9 mouse cellular contexts compared by ENCODE assay signal in the genomic region with DNA sequence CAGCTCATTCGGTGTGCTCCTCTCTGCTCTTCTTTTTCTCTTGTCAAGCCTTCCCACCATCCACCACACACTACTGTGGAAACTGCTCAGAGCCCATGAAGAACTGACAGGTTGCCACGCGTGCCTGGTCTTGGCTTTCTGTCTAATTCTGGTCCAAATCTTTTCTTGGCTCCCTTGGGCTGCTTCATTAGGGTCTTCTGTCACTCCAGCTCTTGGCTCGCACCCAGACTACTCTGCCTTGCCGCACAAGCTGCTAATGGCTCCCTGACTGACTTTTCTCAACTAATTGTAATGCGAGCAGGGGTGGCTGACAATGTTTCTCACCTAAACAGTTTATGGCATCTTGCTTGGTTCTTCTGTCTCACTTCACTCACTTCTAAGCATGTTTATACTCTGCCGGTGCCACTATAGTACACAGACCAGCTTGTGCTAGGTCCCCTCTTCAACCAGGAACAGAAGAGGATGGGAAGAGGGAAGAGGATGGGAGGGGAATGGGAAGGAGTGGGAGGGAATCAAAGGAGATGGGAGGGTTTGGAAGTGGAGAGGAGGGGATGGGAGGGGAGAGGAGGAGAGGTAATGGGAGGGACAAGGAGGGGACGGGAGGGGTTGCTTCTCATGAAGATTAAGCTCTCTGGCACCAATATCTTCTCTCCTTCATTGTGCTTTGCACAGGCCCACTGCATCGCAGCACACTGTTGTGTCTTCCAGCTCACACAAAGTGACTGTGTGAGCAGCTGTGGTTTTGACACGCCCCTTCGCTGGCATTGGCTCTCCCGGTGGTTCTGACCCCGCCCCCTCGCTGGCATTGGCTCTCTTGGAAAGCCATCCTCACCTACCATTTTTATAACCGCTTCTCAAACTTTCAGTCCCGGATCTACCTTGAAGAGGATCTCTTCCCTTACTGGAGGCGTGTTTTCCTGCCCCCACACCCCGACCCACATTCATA. TPM values are rescaled to one million over a fixed set of nuclear protein-coding genes. Genes with fewer than 3 reads are reported as not detected.
DNase-seq lines count a peak whose midpoint lies in the region; ATAC-seq and TF ChIP-seq lines count a peak whose summit lies in the region.
"Had no signal": no experiment of that assay in that cellular context is flagged by ENCODE, and none has a peak within 500 bp of the region (broad histone marks: within the 10 kb centered on the region; RNA-seq: fewer than 3 reads in every experiment).

No protein-coding gene starts in this region.

- 43% methylated on average over 17 of the region's 18 CpGs for WGBS in forebrain, embryonic 14.5 days

- no peak overlapping the region for H3K4me3 ChIP-seq in left cerebral cortex, adult 2 months
- no peak overlapping the region for H3K4me3 ChIP-seq in forebrain, embryonic 14.5 days (ENCODE audit: low read depth, low read length)
- H3K4me3 ChIP-seq in myocyte = no peak overlapping the region

- no peak for TF ChIP-seq CTCF in left cerebral cortex, adult 2 months (IDR thresholded peaks at IDR 0.05)

- H3K4me2 ChIP-seq in forebrain, embryonic 14.5 days (ENCODE audit: low read length) = no peak overlapping the region
- peak overlapping the region; percentile 24 for H3K4me2 ChIP-seq in myocyte (ENCODE audit: low read depth)

- no peaks in the 10 kb centered on the region for H3K9me3 ChIP-seq in forebrain, embryonic 14.5 days (replicated peaks; ENCODE audit: control insufficient read depth, low read length)

- H3ac ChIP-seq in myocyte (ENCODE audit: control insufficient read depth, insufficient read length) = no peak overlapping the region

- H3K27me3 ChIP-seq in forebrain, embryonic 14.5 days (replicated peaks; ENCODE audit: control insufficient read depth, insufficient read depth, low read length) = no peaks in the 10 kb centered on the region
- no peaks in the 10 kb centered on the region for H3K27me3 ChIP-seq in myocyte (ENCODE audit: control insufficient read depth, insufficient read depth, insufficient read length)

- no peak for TF ChIP-seq POLR2A in myocyte (IDR thresholded peaks at IDR 0.05; ENCODE audit: insufficient read length, low read depth)

- peaks cover 10% of the 10 kb centered on the region; the same call in 1 of the 2 replicates for H3K4me1 ChIP-seq in forebrain, embryonic 14.5 days (ENCODE audit: control insufficient read depth, insufficient read depth, low read length)

- peak; percentile 81 for ATAC-seq in forebrain, embryonic 14.5 days
- no peak for ATAC-seq in inflammation-experienced regulatory T-cells, adult 6 months

- H3K36me3 ChIP-seq in forebrain, embryonic 14.5 days (ENCODE audit: control insufficient read depth, insufficient read depth, low read length) = no peaks in the 10 kb centered on the region
- H3K36me3 ChIP-seq in myocyte (ENCODE audit: control insufficient read depth, insufficient read depth) = no peaks in the 10 kb centered on the region

- H3K79me2 ChIP-seq in myocyte (ENCODE audit: control insufficient read depth, insufficient read depth) = no peaks in the 10 kb centered on the region

- no peak overlapping the region for H3K27ac ChIP-seq in left cerebral cortex, adult 2 months
- peak overlapping the region; percentile 50; the same call in 1 of the 2 replicates for H3K27ac ChIP-seq in forebrain, embryonic 14.5 days (ENCODE audit: low read depth, low read length)

- no peak overlapping the region for H3K9ac ChIP-seq in forebrain, embryonic 14.5 days (ENCODE audit: low read length)

- peak; percentile 55 to 80 for DNase-seq in cerebellum, postnatal 14 days
- DNase-seq in cerebellum, postnatal 36 days = no peak
- peak; percentile 84 for DNase-seq in left cerebral cortex, postnatal 4 days
- DNase-seq in left cerebral cortex, adult 2 months (ENCODE audit: extremely low spot score in 1 of 2, low spot score in 2 of 2) = no peak
- DNase-seq in forebrain, embryonic 14.5 days (ENCODE audit: low spot score) = peak; percentile 88
- DNase-seq in Muller cell, postnatal 12 days (ENCODE audit: inconsistent ontology term) = no peak

- intact Hi-C loops in left cerebral cortex, postnatal 4 days (cut with DNase I) = loop anchor here (5.0 kb wide), 1 partner anchor 174 kb away; the partner anchor contains the start of gene St8sia1
- intact Hi-C loops in left cerebral cortex, adult 2 months (cut with DNase I) = no loop called here

TF ChIP-seq in myocyte, 11 proteins besides CTCF, POLR2A, EP300 and RAD21:
- no peak for TF ChIP-seq USF1 (IDR thresholded peaks at IDR 0.05; ENCODE audit: low read depth)
- TF ChIP-seq POLR2AphosphoS2 (IDR thresholded peaks at IDR 0.05; ENCODE audit: insufficient read length, low read depth) = no peak
- TF ChIP-seq TCF3 (IDR thresholded peaks at IDR 0.05; ENCODE audit: insufficient read length, low read depth) = no peak
- TF ChIP-seq MYOD1 (IDR thresholded peaks at IDR 0.05; ENCODE audit: control insufficient read depth in 1 of 3, insufficient read length in 2 of 3, low read depth in 2 of 3) = no peak
- TF ChIP-seq MAX (IDR thresholded peaks at IDR 0.05; ENCODE audit: low read depth) = no peak
- no peak for TF ChIP-seq TCF12 (IDR thresholded peaks at IDR 0.05; ENCODE audit: insufficient read depth, poor library complexity, severe bottlenecking)
- no peak for TF ChIP-seq MYOG (IDR thresholded peaks at IDR 0.05; ENCODE audit: control insufficient read depth in 1 of 3, insufficient read depth in 1 of 3, insufficient read length in 2 of 3, low read depth in 2 of 3)

RNA-seq across cellular contexts. Expression of gene Sult6b2, which starts 16.0 kb away (rescaled TPM):
- total RNA-seq in left cerebral cortex, postnatal 4 days (2021) = under 1 TPM in 1 of 2 experiments, not detected in 1; 0.16 TPM
- total RNA-seq in left cerebral cortex, adult 2 months (2021) = not detected
- polyA plus RNA-seq in forebrain, embryonic 14.5 days (2014; fragmentation: Nextera tagmentation; extraction: Ambion mirVana) = 0.18 TPM in 1 of 2 replicates, not detected in the other
- not detected for polyA plus RNA-seq in myocyte (2012; fragmentation: generic; extraction: Trizol)
- polyA plus RNA-seq in inflammation-experienced regulatory T-cells, adult 6 months (2017; shearing (Covaris generic)) = not detected
- polyA plus RNA-seq: large intestine, adult 2 months had no signal

RNA-seq across cellular contexts. Expression of gene Cmas, which starts 31.8 kb away (rescaled TPM):
- total RNA-seq in left cerebral cortex, postnatal 4 days (2021) = 100 to 1,000 TPM; 135 to 148 TPM
- total RNA-seq in left cerebral cortex, adult 2 months (2021) = 100 to 1,000 TPM; 107 to 111 TPM
- 159 and 173 TPM in 2 replicates for polyA plus RNA-seq in forebrain, embryonic 14.5 days (2014; fragmentation: Nextera tagmentation; extraction: Ambion mirVana)
- polyA plus RNA-seq in myocyte (2012; fragmentation: generic; extraction: Trizol) = 27.8 TPM
- 10 to 100 TPM; 10.9 to 14.3 (median 11.7) TPM for polyA plus RNA-seq in inflammation-experienced regulatory T-cells, adult 6 months (2017; shearing (Covaris generic))

Comparison
In these comparisons a context has a peak if more than half of its experiments do, and no peak if none do; other contexts are left out.
1. DNase-seq: peak in cerebellum, postnatal 14 days (2 of 2), left cerebral cortex, postnatal 4 days (single experiment) and forebrain, embryonic 14.5 days (single experiment); none in cerebellum, postnatal 36 days (0 of 2), left cerebral cortex, adult 2 months (0 of 2) and Muller cell, postnatal 12 days (single experiment).